Mouse (Mus musculus) C2C12 (cell line): Measurements from ENCODE around the gene Cytip. TPM values are rescaled to one million over a fixed set of nuclear protein-coding genes. Genes with fewer than 3 reads are reported as not detected.
"Not testable (repeated sequence)": the region's sequence is repeated elsewhere in the genome, so short reads cannot be mapped to it uniquely, and the experiment has no call there.

Source experiments
- H3K27me3 ChIP-seq: one replicate; pipeline ENCODE4 v1.6.1; 2011; ENCODE audit not compliant: control insufficient read depth, insufficient read depth, insufficient read length
- H3K36me3 ChIP-seq: one replicate; pipeline ENCODE4 v1.6.1; 2011; ENCODE audit not compliant: control insufficient read depth, insufficient read depth
- H3K4me3 ChIP-seq: one replicate; pipeline ENCODE4 v1.5.1; 2011; ENCODE audit warnings: mild to moderate bottlenecking, control low read depth; ENCODE audit not compliant: poor library complexity, insufficient read depth, severe bottlenecking
- H3K79me2 ChIP-seq: one replicate; pipeline ENCODE4 v1.6.1; 2011; ENCODE audit not compliant: control insufficient read depth, insufficient read depth
- H3K79me3 ChIP-seq: one replicate; pipeline ENCODE4 v1.6.1; 2011; ENCODE audit warnings: low read depth, control low read depth
- H3ac ChIP-seq: one replicate; pipeline ENCODE3; 2011; ENCODE audit warnings: low read depth; ENCODE audit not compliant: control insufficient read depth, insufficient read length
- CEBPB ChIP-seq: IDR thresholded peaks from one replicate; pipeline ENCODE4 v1.6.1; 2011; ENCODE audit warnings: low read depth, mild to moderate bottlenecking, control low read depth, moderate library complexity
- CTCF ChIP-seq: IDR thresholded peaks from one replicate; pipeline ENCODE4 v1.5.1; 2011; ENCODE audit not compliant: control insufficient read depth, insufficient read depth, insufficient read length
- FOSL1 ChIP-seq: IDR thresholded peaks from one replicate; pipeline ENCODE4 v1.8.0; 2011; ENCODE audit warnings: mild to moderate bottlenecking, low read length; ENCODE audit not compliant: poor library complexity, insufficient read depth, severe bottlenecking
- MAX ChIP-seq: IDR thresholded peaks from one replicate; pipeline ENCODE4 v1.6.1; 2011; ENCODE audit warnings: mild to moderate bottlenecking, control low read depth
- MYOD1 ChIP-seq: IDR thresholded peaks from one replicate; pipeline ENCODE4 v1.6.1; 2011; ENCODE audit warnings: low read depth; ENCODE audit not compliant: control insufficient read depth, insufficient read length
- MYOG ChIP-seq: IDR thresholded peaks from one replicate; pipeline ENCODE4 v1.6.1; 2011; ENCODE audit not compliant: control insufficient read depth, insufficient read length; ENCODE audit errors: extremely low read depth
- USF1 ChIP-seq: IDR thresholded peaks from one replicate; pipeline ENCODE4 v1.6.1; 2011; ENCODE audit warnings: low read depth, mild to moderate bottlenecking, control low read depth, moderate library complexity
- polyA plus RNA-seq: library from polyadenylated mRNA; unstranded; fragments of >200 nt; fragmentation: generic; extraction: Trizol; gene quantifications from one replicate; pipeline ENCODE4 v1.2.1, GENCODE M21; 2012; ENCODE audit warnings: missing spikeins

Gene Cytip
- polyA plus RNA-seq, 1 experiment: 0.13 TPM

DNA sequence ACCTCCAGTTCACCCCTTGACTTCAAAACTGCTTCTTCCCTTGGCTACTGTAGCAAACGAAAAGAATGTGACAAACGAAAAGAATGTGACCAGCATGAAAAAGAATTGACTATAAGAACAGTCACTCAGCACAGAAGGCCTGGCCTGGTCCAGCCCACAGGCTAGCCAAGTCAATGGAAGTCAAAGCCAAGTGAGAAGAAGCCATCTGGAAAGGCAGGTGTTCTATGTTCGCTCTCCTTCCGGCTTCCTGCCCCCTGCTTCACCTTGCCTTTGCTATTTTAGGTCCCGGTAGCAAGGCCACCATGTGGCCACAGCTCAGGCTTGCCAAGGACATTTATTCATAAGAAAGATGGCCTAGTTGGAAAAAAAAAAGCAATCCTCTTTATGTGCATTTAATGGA is 56.7 kb downstream of the Cytip start:
- Histone ChIP-seq H3K27me3 (no peaks in the 10 kb centered on the region), H3K79me3 (no peaks in the 10 kb centered on the region)
- TF ChIP-seq MYOG (no peak), MYOD1 (no peak)

DNA sequence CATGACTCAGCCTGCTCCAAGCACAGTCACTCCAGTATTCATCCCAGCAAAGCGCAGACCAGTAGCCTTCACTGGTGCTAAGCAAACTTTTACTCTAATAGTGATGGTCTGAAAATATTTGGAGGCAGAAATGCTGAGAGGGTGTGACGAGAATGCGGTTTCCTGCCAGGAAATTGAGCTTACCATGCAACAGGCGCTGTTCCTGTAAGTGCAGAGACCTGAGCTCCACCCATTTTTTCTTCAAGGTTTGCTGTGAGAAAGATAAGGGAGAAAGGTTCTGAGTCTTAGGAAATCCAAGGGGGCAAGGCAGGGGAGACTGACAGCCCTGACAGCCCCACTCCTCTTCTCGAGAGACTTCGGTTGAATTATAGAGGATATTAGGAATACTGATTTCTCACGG is 57.7 kb downstream of the Cytip start:
- no peaks in the 10 kb centered on the region for H3K36me3 ChIP-seq
- TF ChIP-seq MYOD1 (no peak), CTCF (no peak)
- no peaks in the 10 kb centered on the region for H3K27me3 ChIP-seq
- H3K79me3 ChIP-seq: no peaks in the 10 kb centered on the region
- H3K4me3 ChIP-seq: no peak overlapping the region
- H3ac ChIP-seq: no peak overlapping the region
- no peaks in the 10 kb centered on the region for H3K79me2 ChIP-seq

More for the DNA sequence above, 56.7 kb downstream of the Cytip start:
- H3ac ChIP-seq: no peak overlapping the region
- H3K4me3 ChIP-seq: no peak overlapping the region
- no peaks in the 10 kb centered on the region for H3K36me3 ChIP-seq
- no peaks in the 10 kb centered on the region for H3K79me2 ChIP-seq

DNA sequence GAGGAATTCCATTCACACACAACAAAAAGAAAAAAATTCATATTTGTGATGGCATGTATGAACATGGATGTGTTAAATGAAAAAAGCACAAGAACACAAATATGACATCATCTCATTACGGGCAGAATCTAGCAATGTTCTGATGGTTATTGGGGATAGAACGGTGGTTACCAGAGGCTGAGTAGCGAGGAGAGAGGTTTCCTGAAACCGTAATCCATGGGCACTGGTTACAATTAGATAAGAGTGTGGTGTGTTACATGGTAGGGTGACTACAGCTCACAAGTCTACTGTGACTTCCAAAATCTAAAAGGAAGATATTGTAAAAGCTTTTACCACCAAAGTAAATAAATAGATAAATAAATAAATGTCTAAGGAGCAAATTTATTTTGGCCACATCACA is 58.8 kb downstream of the Cytip start:
- no peaks in the 10 kb centered on the region for H3K27me3 ChIP-seq
- H3K4me3 ChIP-seq: no peak overlapping the region
- H3K36me3 ChIP-seq: no peaks in the 10 kb centered on the region
- no peaks in the 10 kb centered on the region for H3K79me2 ChIP-seq
- no peaks in the 10 kb centered on the region for H3K79me3 ChIP-seq
- TF ChIP-seq MYOD1 (no peak), CTCF (no peak), MAX (no peak), USF1 (no peak), MYOG (no peak), CEBPB (no peak), FOSL1 (no peak)
- H3ac ChIP-seq: no peak overlapping the region

DNA sequence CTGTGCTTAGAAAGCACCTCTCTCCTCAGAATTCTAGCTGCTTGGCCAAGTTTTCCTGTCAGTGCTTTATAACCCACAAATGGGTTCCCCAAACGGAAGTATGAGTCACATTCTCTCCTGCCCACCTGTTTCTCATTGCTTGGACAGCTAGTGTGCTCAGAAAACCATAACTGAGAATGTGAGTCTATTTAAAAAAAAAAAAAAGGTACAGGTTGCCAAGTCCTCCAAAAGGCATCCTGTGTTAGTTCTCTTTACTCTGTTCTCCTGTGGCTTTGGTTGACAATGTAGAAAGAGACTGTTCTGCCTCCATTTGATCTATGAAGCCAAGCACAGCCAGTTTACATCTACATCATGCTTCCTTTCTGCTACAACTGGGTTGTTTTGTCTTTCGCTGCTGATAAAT is 60.3 kb downstream of the Cytip start:
- no peak for TF ChIP-seq USF1
- TF ChIP-seq MYOD1: no peak
- no peak for TF ChIP-seq CTCF
- TF ChIP-seq MYOG: no peak
- no peak for TF ChIP-seq FOSL1
- no peak overlapping the region for H3K4me3 ChIP-seq

DNA sequence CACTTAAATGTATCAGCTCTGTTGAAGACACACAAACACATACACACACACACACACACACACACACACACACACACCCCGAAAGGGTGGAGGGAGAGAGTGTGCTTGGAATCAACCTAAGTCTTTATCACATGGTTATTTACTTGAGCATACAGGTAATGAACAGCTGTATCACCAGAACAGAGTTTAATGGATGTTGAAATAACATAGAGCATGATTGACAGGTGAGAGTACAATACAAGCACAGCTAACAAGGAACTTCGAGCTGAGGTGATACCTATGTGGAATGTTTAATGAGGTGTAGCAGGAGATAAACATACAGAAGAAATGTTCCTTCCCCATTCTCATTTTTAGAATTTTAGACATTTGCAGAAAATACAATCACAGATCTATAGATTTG is 62.7 kb downstream of the Cytip start:
- H3K79me2 ChIP-seq: no peaks in the 10 kb centered on the region
- H3K27me3 ChIP-seq: no peaks in the 10 kb centered on the region
- H3K4me3 ChIP-seq: no peak overlapping the region
- H3ac ChIP-seq: no peak overlapping the region
- H3K36me3 ChIP-seq: no peaks in the 10 kb centered on the region
- no peak for TF ChIP-seq MYOG
- H3K79me3 ChIP-seq: no peaks in the 10 kb centered on the region

More for the DNA sequence above, 60.3 kb downstream of the Cytip start:
- H3K27me3 ChIP-seq: no peaks in the 10 kb centered on the region
- no peaks in the 10 kb centered on the region for H3K36me3 ChIP-seq
- no peak overlapping the region for H3ac ChIP-seq
- no peaks in the 10 kb centered on the region for H3K79me3 ChIP-seq
- H3K79me2 ChIP-seq: no peaks in the 10 kb centered on the region

DNA sequence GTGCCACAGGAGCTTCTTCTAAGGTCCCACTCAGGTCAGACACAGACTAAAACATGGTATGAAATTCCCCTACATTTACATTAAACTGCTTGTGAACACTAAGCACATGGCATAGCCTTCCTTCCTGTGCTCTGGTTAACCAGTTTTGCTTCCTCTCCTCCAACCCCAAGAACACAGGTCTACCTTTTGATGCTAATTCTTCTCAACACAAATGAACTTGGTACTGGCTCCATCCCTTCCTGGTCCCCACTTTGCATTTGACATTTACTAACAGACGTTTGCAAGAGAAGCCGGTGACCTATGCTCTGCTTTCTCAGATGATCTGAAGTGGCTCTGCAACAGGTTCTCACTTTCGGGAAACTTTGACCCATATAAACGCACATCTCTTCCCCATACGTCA is 65.4 kb downstream of the Cytip start:
- Histone ChIP-seq H3K27me3 (no peaks in the 10 kb centered on the region), H3K79me3 (no peaks in the 10 kb centered on the region), H3K79me2 (no peaks in the 10 kb centered on the region), H3ac (no peak overlapping the region), H3K4me3 (no peak overlapping the region), H3K36me3 (no peaks in the 10 kb centered on the region)
- TF ChIP-seq USF1 (no peak), MAX (no peak), CTCF (no peak), MYOG (no peak), MYOD1 (no peak), CEBPB (no peak), FOSL1 (no peak)

DNA sequence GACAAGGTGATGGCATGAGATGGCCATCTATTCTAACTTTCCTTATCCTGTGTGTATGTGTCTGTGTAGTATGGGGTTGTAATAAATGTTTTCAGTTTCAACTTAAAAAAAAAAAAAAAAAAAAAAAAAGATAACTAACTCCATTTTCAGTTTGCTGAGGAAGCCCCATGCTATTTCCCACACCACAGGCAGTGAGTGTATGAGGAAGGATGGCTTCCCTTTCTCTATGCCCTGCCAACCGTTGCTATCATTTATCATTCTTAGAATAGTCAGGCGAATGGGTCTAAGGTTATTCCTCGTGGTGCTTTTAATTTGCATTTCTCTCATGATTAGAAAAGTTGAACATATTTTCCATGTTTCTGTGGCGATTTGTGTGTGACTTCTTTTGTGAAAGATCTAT is 84.2 kb downstream of the Cytip start:
- no peaks in the 10 kb centered on the region for H3K79me2 ChIP-seq
- no peaks in the 10 kb centered on the region for H3K36me3 ChIP-seq
- H3K27me3 ChIP-seq: no peaks in the 10 kb centered on the region
- H3ac ChIP-seq: no peak overlapping the region
- TF ChIP-seq CEBPB (no peak), MYOG (no peak), MAX (no peak), FOSL1 (no peak), USF1 (no peak), MYOD1 (no peak), CTCF (no peak)
- H3K4me3 ChIP-seq: no peak overlapping the region
- no peaks in the 10 kb centered on the region for H3K79me3 ChIP-seq

DNA sequence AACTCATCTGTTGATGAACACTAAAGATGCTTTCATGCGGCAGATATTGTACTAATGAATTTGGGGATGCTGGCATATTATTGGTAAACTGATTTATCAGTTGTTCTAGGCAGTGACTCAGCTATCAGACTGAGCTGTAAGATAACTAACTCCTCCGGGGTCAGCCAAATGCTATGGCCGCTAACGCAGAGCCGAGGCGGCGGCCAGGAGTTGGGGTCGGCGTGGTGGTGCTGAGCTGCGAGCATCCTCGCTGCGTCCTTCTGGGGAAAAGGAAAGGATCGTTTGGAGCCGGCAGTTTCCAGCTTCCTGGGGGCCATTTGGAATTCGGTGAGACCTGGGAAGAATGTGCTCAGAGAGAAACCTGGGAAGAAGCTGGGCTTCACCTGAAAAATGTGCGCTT is 87.4 kb downstream of the Cytip start:
- not testable (repeated sequence) for H3K36me3 ChIP-seq, H3K27me3 ChIP-seq, H3K4me3 ChIP-seq, H3K79me3 ChIP-seq, H3ac ChIP-seq, H3K79me2 ChIP-seq
